Mouse (Mus musculus) CD8-positive naive resting alpha-beta T cell, adult 2 months (primary cell): ENCODE data around the gene Optn.

Experiments
- DNase-seq, 2 experiments: peaks; one replicate each; pipeline ENCODE4 v3.0.0; 2022; ENCODE audit warnings: low read depth in 2 of 2, low spot score in 2 of 2

The Optn gene

DNA sequence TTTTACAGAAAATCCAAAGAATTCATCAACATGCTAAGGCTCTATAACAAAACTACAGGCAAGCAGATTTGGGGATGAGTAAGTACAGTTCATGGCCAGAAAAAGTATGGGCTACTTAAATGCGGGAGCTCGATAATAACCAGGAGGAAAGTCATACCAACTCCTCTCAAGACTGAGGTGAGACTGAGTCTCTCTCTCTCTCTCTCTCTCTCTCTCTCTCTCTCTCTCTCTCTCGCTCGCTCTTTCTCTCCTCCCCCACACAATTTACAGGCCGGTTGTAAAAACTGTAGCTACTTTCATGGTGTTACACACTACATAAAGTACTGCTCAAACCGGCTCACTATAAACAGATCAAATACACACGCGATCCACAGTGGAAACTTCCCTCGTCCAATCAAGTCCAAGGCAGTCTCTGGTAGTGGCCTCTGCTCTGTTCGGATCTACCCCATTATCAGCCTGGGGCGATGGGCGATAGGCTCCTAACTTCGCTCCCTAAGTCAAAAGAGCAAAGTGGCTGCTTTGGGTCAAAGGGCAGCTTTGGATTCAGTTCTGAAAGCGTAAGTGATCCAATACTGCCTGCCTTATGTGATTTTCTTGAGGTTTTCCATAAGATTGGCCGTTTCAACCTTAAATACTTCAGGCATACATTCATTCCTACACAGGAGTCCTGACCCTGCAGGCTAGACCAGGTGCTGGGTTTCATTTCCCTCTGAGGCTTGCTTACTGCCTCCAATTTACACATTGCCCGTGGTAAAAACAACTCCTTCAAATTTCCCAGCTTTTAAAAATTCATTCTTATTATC lies 1.2 kb downstream of the Optn start:
- DNase-seq: no peak

DNA sequence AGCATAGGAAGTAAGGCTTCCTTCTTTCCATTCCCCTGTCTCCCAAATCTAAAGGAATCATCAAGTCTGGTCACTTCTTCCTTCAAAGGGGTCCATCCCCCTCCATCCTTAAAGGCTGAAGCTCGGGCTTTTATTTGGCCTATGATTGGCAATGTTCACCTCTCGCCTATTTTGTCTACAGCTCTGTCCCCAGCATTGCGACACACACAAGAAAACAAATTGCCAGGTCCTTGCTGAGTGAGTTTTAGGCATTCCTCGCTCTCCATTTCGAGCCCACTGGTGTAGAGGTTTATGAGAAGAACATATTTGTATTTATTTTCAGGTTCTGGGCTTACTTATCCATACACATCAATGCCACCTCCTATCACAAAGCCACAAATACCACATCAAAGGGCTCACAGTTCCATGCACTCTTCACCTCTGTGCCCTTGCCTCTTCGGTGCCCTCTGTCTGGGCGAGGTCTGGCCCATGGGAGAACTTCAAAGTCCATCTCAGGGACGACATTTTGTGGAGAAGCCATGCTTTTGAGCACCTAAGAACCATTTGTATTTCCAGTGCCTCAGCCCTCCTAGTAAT lies 2.6 kb downstream of the Optn start:
- DNase-seq: no peak

DNA sequence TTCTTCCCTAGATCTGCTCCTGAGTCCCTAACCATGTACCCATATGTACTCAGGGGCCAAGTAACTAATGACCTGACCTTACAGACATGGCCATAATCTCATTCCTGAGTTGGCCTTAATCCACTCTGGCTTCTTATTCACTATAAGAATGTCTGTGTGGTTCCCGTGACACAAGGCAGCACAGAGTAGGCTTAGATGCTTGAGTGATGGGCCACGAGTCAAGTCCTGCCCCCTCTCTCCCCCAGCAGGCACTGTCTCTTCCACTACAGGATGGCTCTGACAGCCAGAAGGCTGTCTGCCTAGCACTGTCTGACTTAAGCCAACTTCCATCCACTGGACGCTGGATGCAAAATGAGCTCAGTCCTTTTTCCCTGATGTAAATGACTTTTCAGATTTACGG lies 3.9 kb downstream of the Optn start:
- no peak for DNase-seq

DNA sequence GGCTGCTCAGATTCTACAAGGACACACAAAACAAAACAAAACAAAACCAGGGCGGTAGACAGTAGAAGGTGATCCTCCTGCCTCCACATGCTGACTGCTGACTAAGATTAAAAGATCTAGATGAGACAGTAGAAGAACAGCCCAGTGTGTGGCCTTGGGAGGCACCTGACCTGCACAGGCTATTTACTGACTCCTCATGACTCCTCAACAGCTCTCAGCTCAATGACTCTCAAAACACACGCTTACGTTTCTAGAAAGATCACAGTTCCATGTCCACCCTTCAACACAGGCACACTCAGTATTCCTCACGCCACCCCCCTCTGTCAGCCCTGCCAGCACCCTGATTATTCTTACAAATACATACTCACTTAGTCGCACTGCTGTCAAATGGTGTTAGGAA lies 5.4 kb downstream of the Optn start:
- no peak for DNase-seq

DNA sequence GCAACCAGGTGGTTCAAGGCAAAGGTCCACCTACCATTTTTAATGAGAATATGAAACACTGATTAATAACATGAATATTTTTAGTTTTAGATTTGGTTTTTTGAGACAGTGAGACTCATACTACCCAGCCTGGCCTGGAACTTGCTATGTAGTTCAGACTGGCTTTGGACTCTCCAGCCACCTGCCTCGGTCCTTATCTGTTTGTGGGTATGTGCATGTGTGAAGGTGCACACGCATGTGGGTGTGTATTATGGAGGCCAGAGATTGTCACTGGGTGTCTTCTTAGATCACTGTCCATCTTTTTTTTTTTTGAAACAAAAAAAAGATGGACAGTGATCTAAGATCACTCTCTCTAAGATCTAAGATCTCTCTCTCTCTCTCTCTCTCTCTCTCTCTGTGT lies 13.3 kb downstream of the Optn start:
- DNase-seq: no peak

DNA sequence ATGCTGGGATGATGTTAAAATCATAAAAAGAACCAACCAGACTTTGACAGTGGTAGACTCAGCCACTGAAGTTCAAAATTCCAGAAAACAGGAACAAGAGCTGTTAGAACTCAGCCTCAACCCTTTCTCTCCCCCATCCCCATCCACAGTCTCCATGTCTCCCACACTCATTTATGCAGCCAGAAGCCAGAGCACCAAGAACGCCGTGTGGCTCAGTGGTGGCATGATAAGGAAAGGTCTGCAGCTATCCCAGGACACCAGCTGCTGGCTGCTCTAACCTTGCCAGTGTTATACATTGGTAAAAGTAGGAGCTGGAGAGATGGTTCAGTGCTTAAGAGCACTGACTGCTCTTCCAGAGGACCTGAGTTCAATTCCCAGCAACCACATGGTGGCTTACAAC lies 16.8 kb downstream of the Optn start:
- no peak for DNase-seq

DNA sequence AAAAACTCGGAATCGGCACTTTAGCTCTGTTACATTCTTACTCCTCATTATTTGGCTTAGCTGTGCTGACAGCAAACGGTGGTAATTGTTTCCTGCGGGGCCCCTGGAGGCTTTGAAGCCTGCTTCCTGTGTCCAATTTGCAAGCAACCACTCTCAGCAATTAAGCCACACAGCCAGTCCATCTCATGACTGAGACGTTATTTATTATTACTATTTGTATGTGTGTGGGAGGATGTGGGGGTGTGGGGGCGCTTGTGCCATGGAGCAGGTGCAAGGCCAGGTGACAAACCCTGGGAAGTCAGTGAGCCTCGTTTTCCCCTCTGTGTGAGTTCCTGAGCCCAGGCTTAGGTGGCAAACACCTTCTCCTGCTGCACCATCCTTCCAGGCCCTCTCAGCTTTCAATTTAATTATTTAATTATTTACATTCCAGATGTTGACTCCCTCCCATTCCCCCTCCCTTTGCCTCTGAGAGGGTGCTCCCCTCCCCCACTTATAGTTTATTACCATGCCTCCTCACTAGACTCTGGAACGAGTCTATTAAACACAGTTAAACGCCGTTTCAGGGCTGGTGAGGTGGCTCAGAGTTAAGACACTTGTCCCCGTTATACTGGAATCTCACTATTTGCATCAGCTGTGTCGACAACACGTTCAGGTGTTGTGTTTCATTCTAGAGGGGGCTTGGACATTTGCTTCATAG lies 18.4 kb downstream of the Optn start:
- no peak for DNase-seq

DNA sequence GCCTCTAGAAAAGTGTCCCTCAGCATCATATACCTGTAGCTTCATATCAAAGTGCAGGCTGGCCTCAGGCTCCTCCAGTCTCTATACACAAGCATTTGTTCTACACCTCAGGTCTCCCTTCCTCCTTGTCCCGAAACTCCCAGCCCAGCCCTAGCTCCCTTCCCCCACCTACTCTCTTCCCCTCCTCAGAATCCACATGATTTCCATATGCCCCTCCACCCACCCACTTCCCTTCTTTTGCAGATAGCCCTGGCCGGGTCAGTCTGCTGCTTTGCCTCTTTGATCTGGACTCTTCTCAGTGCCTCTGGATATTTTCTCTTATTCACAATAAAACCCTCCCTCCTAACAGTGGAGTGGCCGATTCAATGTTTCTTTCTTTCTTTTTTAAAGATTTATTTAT lies 19.5 kb downstream of the Optn start:
- DNase-seq: no peak

DNA sequence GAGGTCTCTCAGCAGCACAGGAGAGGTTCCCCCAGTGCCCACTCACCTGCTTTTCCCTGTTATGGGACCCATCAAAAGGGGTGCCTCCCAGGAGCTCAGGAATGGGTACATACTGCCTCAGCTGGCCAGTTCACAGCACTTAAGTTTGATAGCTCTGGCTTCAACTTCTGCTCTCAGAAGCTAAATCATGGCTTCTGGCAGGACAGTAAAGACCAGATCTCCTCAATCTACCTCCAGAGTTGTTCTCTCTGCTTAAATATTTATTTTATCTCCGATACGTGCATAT lies 20.4 kb downstream of the Optn start:
- no peak for DNase-seq

DNA sequence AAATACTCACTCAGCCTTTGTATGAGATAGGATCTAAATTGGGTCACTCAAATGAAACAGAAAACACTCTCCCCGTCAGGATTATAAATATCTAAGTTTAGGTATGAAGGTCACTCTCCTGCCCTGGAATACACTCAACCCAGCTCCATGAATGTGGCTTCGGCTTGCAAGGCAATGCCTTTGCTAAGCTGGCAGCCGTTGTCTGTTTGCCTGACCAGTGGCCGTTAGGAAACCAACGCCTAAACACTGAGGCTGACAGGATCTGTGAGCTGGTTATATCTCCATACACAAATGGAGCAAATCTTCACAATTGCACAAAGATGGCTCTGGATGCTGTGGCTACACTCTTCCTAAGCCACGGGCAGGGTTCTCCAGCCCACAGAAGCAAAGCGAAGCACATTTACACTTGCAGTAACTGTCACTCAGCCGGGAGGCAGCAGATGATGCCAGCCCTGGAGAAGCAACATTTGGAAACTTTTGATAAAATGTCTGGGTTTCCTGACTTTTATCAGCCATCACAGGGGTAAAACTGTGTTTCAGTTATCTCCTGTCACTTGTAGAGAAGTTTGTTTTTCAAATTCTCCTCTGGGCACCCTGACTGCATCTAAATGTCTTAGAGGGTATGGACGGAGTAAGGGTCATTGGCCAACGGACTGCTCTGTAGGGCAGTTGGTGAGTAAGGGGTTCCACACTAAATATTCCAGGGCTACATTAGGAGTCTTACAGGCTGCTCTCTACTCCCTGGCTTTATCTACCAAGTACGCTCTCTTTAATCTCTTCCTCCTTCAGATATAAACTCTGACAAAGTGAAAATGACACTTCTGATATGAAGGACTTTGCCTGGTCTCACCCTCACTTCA lies 21.0 kb downstream of the Optn start:
- DNase-seq: no peak

DNA sequence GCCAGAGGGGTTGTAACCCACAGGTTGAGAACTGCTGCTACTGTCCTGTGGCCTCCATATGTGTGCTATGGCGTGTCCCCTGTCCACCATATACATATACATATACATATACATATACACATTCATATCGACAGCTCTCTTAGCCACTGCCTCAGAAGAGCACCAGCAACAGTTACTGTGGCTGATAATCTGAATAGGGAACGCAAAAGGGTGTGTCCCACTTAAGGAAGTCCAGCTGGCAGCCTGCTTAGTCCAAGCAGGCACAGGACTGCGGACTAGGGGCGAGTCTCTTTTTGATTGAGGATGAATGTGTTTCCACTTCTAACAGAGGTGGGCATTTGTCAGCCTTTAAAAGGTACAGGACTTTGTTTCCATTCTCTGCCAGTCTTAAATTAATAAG lies 22.0 kb downstream of the Optn start:
- DNase-seq: no peak

DNA sequence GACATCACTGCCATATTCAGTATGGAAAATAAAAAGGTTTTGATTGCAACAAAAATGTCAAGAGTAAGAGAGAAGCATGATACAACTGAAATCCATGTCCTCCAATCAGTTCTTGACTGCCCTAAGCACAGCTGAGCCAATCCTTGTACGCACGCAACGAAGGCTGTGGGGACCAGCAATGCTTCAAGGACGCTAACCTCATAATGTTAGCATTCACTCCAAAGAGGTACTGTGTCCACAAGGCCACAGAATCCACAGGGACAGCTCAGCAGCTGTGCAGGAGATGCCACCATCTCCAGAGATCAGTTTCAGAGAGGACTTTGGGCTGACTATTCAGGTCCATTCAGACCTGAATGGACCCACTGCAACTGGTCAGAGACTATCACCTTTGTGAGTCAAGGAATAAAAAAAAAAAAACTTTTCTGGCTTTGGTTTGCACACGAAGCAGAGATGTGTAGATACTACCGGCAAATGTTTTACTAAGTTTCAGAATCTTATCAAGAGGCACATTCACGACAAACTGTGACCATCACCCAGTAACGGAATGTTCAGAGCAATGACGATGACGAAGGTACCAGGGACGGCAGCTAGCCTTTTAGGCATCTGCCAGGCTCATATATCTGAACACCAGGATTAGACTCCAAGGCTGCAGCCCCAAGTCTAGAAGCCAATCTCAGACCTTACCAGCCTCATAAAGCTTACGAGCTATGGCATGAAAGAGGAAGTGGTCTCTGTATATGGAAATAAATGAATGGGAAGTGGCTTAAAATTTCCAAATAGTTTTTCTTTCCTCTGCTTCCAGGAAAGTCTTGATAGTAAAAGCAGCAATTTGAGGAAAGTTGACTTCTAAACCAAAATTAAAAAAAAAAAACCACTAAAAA lies 23.3 kb downstream of the Optn start:
- DNase-seq: no peak

DNA sequence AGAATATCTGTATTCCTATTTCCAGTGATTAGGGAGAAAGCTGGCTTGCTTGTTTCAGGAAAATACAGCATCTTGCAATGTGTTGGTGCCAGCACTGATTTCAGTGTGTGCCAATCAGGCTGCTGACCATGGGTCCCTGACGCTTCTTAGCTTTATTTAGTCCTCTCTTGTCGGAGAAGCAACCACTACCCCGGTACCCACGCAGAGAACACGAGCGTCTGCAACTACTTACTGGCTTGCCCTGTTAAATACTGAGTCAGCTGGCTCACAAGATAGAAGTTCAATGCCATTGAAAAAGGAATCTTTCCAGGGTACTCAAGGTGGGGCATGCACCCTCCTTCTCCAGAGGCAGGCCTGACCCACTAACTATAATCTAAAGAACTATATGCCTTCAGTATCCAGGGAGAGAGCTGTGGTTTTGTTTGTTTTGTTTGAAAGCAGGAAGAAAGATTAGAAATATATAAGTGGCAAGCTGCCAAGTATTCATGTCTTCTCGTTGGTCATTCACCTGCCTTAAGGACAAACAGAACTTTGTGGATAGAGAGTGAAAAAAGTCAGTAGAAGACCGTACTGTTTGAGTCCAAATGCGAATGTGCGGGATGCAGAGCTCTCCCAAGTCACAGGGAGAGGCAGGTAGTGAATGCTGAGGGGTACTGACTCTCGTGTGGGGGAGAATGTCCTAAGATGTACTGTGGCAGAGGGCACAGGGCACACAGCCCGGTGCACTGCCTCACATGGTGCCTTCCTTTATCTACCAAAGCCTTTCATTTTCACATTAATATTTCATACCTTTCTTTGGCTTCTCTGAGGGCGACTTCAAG lies 24.3 kb downstream of the Optn start:
- no peak for DNase-seq

DNA sequence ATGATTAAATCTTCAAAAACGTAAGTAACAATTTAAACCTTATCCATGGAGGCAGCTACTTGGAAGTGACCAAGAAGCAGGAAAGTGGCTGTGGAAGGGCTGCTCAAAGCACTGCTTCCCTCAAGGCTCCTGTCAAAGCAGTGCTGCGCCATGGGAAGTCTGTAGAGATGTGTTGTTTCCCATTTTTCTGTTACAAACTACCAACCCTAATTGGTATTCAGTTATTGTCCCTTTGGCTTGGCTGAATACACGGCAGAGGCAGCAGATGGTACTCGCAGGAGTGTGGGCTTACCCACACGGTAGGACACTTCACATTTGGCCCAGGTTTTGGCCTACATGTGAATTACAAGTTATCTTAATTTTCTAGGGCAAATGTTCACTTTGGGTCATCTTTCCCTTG lies 25.5 kb downstream of the Optn start:
- DNase-seq: no peak

DNA sequence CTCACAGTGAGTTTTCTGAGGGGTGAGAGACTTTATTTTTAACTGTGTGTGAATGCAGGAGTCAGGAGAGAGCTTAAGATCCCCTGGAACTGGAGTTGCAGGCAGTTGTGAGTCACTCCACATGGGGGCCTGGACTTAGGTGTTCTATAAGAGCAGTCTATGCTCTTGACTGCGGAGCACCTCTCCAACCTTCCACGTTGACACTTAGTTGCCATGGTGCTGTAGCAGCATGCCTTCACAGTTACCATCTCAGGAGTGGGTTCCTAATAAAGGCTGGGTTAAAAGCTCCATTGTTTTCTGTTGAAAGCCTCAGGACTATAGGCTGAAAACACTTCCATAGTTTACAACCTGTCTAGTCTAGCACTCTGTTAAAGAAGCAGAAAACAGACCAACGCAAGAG lies 26.5 kb downstream of the Optn start:
- DNase-seq: no peak

DNA sequence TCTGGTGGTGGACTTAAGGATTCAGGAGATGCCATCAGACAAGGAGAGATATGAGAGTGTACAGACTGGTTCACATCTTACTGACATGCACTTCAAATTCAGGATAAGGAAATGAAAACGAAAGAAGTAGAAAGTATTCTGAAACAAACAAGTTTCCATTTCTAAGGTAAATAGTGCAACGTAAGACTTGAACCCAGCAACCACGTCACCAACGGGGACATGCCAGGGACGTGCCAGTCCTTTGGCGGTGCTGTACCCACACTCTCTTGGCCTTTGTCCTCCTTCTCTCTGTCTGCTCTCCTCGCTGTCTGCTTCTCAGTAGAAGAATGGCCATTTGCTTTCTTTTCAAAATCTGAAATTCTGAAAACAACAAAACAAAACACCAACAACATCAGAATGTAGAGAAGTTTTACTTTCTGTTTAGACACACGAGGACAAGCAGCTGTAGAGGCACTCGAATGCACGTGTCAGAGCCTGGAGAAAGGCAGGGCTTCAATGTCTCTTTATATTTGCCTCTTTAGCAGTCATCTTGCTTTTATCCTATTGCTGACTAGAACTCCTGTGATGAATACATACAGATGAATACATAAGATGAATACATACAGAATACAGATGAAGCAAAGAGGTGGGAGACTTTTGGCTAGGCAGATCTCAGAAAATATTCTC lies 27.3 kb downstream of the Optn start:
- no peak for DNase-seq

DNA sequence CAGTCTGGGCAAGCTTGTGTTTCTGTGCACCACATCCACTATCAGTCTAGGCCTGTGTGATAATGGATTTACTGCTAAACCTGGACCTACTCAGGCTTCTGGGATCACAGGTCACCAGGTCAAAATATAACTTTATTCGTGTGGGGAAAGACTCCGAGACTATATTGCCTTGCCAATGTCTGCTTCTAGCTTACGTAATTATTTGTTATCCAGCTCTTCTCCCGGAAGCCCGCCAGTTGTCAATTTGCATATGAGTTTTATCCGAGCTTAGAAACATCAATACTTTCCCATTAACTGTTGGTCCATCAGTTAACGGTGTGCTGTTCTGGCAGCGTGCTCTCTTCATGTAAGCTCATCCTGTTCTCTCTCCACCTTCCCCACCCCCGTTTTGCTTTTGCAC lies 28.6 kb downstream of the Optn start:
- DNase-seq: no peak

DNA sequence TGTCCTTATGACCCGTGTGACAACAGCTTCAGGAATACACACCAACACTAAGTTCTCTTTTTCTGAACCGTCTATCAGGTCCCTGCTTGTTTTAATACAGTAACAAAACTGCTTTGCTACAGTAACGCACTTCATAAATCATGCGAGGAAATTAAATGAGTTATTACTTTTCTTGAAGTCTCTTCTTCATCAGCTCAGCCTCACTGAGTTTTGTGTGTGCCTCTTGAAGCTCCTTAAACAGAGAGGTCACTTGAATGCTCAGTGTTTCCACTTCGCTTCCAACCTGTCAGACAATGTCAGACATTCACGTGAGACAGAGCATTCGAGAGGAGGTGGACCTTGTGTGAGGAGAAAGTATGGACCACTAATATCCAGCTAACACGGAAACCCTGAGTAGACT lies 29.1 kb downstream of the Optn start:
- no peak for DNase-seq
